Mouse (Mus musculus): Measurements from ENCODE around the gene Cdk19. TPM values are rescaled to one million over a fixed set of nuclear protein-coding genes. Genes with fewer than 3 reads are reported as not detected.
A peak's percentile ranks its signal among the peaks of the same experiment; 100 is the strongest.
"Not testable (repeated sequence)": the region's sequence is repeated elsewhere in the genome, so short reads cannot be mapped to it uniquely, and the experiment has no call there.

Gene Cdk19
- polyA plus RNA-seq, 1 experiment from 2014 or later = 9.6 TPM

- not testable (repeated sequence) for H3K4me1 ChIP-seq (ENCODE audit: control insufficient read depth, insufficient read depth, low read length); H3K27ac ChIP-seq (replicated peaks; ENCODE audit: low read depth, low read length); H3K4me2 ChIP-seq (ENCODE audit: low read depth, low read length); H3K27me3 ChIP-seq (replicated peaks; ENCODE audit: control insufficient read depth, insufficient read depth, low read length); H3K9me3 ChIP-seq (ENCODE audit: control insufficient read depth, low read length); H3K4me3 ChIP-seq (ENCODE audit: low read depth, low read length); H3K9ac ChIP-seq (ENCODE audit: low read depth, low read length); DNase-seq (ENCODE audit: low spot score); H3K36me3 ChIP-seq (ENCODE audit: control insufficient read depth, insufficient read depth, low read length); ATAC-seq (ENCODE audit: low read depth)
- WGBS = 95% methylated on average over 7 of the region's 7 CpGs
Measured at GRCm38 (mm10) chr10:40512996-40513395, 173.6 kb downstream of the Cdk19 start.

GRCm38 (mm10) chr10:40515225-40515681 is 175.9 kb downstream of the Cdk19 start:
- no peak overlapping the region for H3K4me3 ChIP-seq (ENCODE audit: low read depth, low read length)
- peaks cover 3% of the 10 kb centered on the region; the same call in 1 of the 2 replicates for H3K4me1 ChIP-seq (ENCODE audit: control insufficient read depth, insufficient read depth, low read length)
- no peaks in the 10 kb centered on the region for H3K27me3 ChIP-seq (replicated peaks; ENCODE audit: control insufficient read depth, insufficient read depth, low read length)
- DNase-seq (ENCODE audit: low spot score) (no peak), ATAC-seq (ENCODE audit: low read depth) (no peak)
- H3K36me3 ChIP-seq (ENCODE audit: control insufficient read depth, insufficient read depth, low read length) = no peaks in the 10 kb centered on the region
- H3K27ac ChIP-seq (replicated peaks; ENCODE audit: low read depth, low read length) = no peak overlapping the region
- H3K9ac ChIP-seq (ENCODE audit: low read depth, low read length) = no peak overlapping the region
- 83% methylated on average over 5 of the region's 5 CpGs for WGBS
- H3K4me2 ChIP-seq (ENCODE audit: low read depth, low read length) = no peak overlapping the region
- H3K9me3 ChIP-seq (ENCODE audit: control insufficient read depth, low read length) = no peaks in the 10 kb centered on the region

GRCm38 (mm10) chr10:40516421-40516820 is 177.1 kb downstream of the Cdk19 start:
- 12% methylated on average over 4 of the region's 4 CpGs for WGBS
- Histone ChIP-seq H3K4me3 (ENCODE audit: low read depth, low read length) (no peak overlapping the region), H3K36me3 (ENCODE audit: control insufficient read depth, insufficient read depth, low read length) (no peaks in the 10 kb centered on the region), H3K9me3 (ENCODE audit: control insufficient read depth, low read length) (no peaks in the 10 kb centered on the region), H3K4me2 (ENCODE audit: low read depth, low read length) (no peak overlapping the region), H3K4me1 (ENCODE audit: control insufficient read depth, insufficient read depth, low read length) (peaks cover 9% of the 10 kb centered on the region; the same call in 1 of the 2 replicates), H3K9ac (ENCODE audit: low read depth, low read length) (no peak overlapping the region), H3K27ac (replicated peaks; ENCODE audit: low read depth, low read length) (no peak overlapping the region), H3K27me3 (replicated peaks; ENCODE audit: control insufficient read depth, insufficient read depth, low read length) (no peaks in the 10 kb centered on the region)
- DNase-seq (ENCODE audit: low spot score) (no peak), ATAC-seq (ENCODE audit: low read depth) (no peak)

GRCm38 (mm10) chr10:40519586-40519985 is 180.2 kb downstream of the Cdk19 start:
- 86% methylated on average over 4 of the region's 4 CpGs for WGBS
- H3K36me3 ChIP-seq (ENCODE audit: control insufficient read depth, insufficient read depth, low read length) = no peaks in the 10 kb centered on the region
- H3K4me1 ChIP-seq (ENCODE audit: control insufficient read depth, insufficient read depth, low read length) = peaks cover 22% of the 10 kb centered on the region; the same call in 1 of the 2 replicates
- no peak overlapping the region for H3K4me3 ChIP-seq (ENCODE audit: low read depth, low read length)
- no peaks in the 10 kb centered on the region for H3K9me3 ChIP-seq (ENCODE audit: control insufficient read depth, low read length)
- no peak overlapping the region for H3K27ac ChIP-seq (replicated peaks; ENCODE audit: low read depth, low read length)
- no peak overlapping the region for H3K9ac ChIP-seq (ENCODE audit: low read depth, low read length)
- no peak overlapping the region for H3K4me2 ChIP-seq (ENCODE audit: low read depth, low read length)
- H3K27me3 ChIP-seq (replicated peaks; ENCODE audit: control insufficient read depth, insufficient read depth, low read length) = no peaks in the 10 kb centered on the region
- ATAC-seq (ENCODE audit: low read depth) (no peak), DNase-seq (ENCODE audit: low spot score) (peak; percentile 17)

- no peak overlapping the region for H3K9ac ChIP-seq (ENCODE audit: low read depth, low read length)
- H3K27me3 ChIP-seq (replicated peaks; ENCODE audit: control insufficient read depth, insufficient read depth, low read length) = no peaks in the 10 kb centered on the region
- no peaks in the 10 kb centered on the region for H3K36me3 ChIP-seq (ENCODE audit: control insufficient read depth, insufficient read depth, low read length)
- peak overlapping the region; percentile 22; the same call in 1 of the 2 replicates for H3K27ac ChIP-seq (replicated peaks; ENCODE audit: low read depth, low read length)
- H3K4me1 ChIP-seq (ENCODE audit: control insufficient read depth, insufficient read depth, low read length) = peaks cover 20% of the 10 kb centered on the region; the same call in 1 of the 2 replicates
- no peaks in the 10 kb centered on the region for H3K9me3 ChIP-seq (ENCODE audit: control insufficient read depth, low read length)
- H3K4me2 ChIP-seq (ENCODE audit: low read depth, low read length) = 0 out of 2 replicates have a peak overlapping the region, but pooled peaks have one; percentile 19
- 10% methylated on average over 12 of the region's 12 CpGs for WGBS
- H3K4me3 ChIP-seq (ENCODE audit: low read depth, low read length) = no peak overlapping the region
- DNase-seq (ENCODE audit: low spot score) (peak; percentile 88), ATAC-seq (ENCODE audit: low read depth) (peak; percentile 78)
Measured at GRCm38 (mm10) chr10:40521579-40521978, 182.2 kb downstream of the Cdk19 start.

- no peaks in the 10 kb centered on the region for H3K36me3 ChIP-seq (ENCODE audit: control insufficient read depth, insufficient read depth, low read length)
- H3K9me3 ChIP-seq (ENCODE audit: control insufficient read depth, low read length) = no peaks in the 10 kb centered on the region
- 66% methylated on average over 7 of the region's 7 CpGs for WGBS
- no peak overlapping the region for H3K27ac ChIP-seq (replicated peaks; ENCODE audit: low read depth, low read length)
- no peak overlapping the region for H3K4me2 ChIP-seq (ENCODE audit: low read depth, low read length)
- no peak for ATAC-seq (ENCODE audit: low read depth)
- H3K9ac ChIP-seq (ENCODE audit: low read depth, low read length) = no peak overlapping the region
- no peaks in the 10 kb centered on the region for H3K27me3 ChIP-seq (replicated peaks; ENCODE audit: control insufficient read depth, insufficient read depth, low read length)
- H3K4me3 ChIP-seq (ENCODE audit: low read depth, low read length) = no peak overlapping the region
- DNase-seq (ENCODE audit: low spot score) = no peak
- H3K4me1 ChIP-seq (ENCODE audit: control insufficient read depth, insufficient read depth, low read length) = peaks cover 24% of the 10 kb centered on the region
Measured at GRCm38 (mm10) chr10:40523312-40523975, 184.1 kb downstream of the Cdk19 start.

- H3K27ac ChIP-seq (replicated peaks; ENCODE audit: low read depth, low read length) = no peak overlapping the region
- WGBS = 55% methylated on average over 9 of the region's 9 CpGs
- no peaks in the 10 kb centered on the region for H3K27me3 ChIP-seq (replicated peaks; ENCODE audit: control insufficient read depth, insufficient read depth, low read length)
- H3K4me2 ChIP-seq (ENCODE audit: low read depth, low read length) = no peak overlapping the region
- H3K4me1 ChIP-seq (ENCODE audit: control insufficient read depth, insufficient read depth, low read length) = peaks cover 24% of the 10 kb centered on the region
- H3K9me3 ChIP-seq (ENCODE audit: control insufficient read depth, low read length) = no peaks in the 10 kb centered on the region
- DNase-seq (ENCODE audit: low spot score) = no peak
- ATAC-seq (ENCODE audit: low read depth) = no peak
- no peak overlapping the region for H3K4me3 ChIP-seq (ENCODE audit: low read depth, low read length)
- no peaks in the 10 kb centered on the region for H3K36me3 ChIP-seq (ENCODE audit: control insufficient read depth, insufficient read depth, low read length)
- no peak overlapping the region for H3K9ac ChIP-seq (ENCODE audit: low read depth, low read length)
Measured at GRCm38 (mm10) chr10:40524032-40524806, 184.9 kb downstream of the Cdk19 start.

- no peak for ATAC-seq (ENCODE audit: low read depth)
- peak; percentile 64 for DNase-seq (ENCODE audit: low spot score)
- Histone ChIP-seq H3K27me3 (replicated peaks; ENCODE audit: control insufficient read depth, insufficient read depth, low read length) (no peaks in the 10 kb centered on the region), H3K27ac (replicated peaks; ENCODE audit: low read depth, low read length) (no peak overlapping the region), H3K4me1 (ENCODE audit: control insufficient read depth, insufficient read depth, low read length) (peaks cover 24% of the 10 kb centered on the region), H3K36me3 (ENCODE audit: control insufficient read depth, insufficient read depth, low read length) (no peaks in the 10 kb centered on the region), H3K9me3 (ENCODE audit: control insufficient read depth, low read length) (no peaks in the 10 kb centered on the region), H3K4me2 (ENCODE audit: low read depth, low read length) (no peak overlapping the region), H3K4me3 (ENCODE audit: low read depth, low read length) (no peak overlapping the region), H3K9ac (ENCODE audit: low read depth, low read length) (no peak overlapping the region)
- WGBS = 31% methylated on average over 10 of the region's 10 CpGs
Measured at GRCm38 (mm10) chr10:40524991-40525390, 185.6 kb downstream of the Cdk19 start.

Data from embryonic facial prominence, embryonic 14.5 days (tissue).